Mouse (Mus musculus) heart, embryonic 16.5 days (tissue): ENCODE measurements around the gene Ier5. TPM values are rescaled to one million over a fixed set of nuclear protein-coding genes. Genes with fewer than 3 reads are reported as not detected.
A peak's percentile ranks its signal among the peaks of the same experiment; 100 is the strongest.

Experiments used
- ATAC-seq: fragments of 200-750 bp; cut with Nextera tagmentation; replicated peaks from 2 replicates; pipeline ENCODE4 v1.8.0; 2017; ENCODE audit warnings: moderate number of reproducible peaks; ENCODE audit not compliant: insufficient read depth, low FRiP score; ENCODE audit errors: extremely low read depth
- H3K27ac ChIP-seq: fragments of 300-500 bp; sonication (generic); 2 replicates; pipeline ENCODE4 v1.5.1; 2014; ENCODE audit warnings: mild to moderate bottlenecking, low read length, control low read depth, moderate library complexity
- H3K27me3 ChIP-seq: fragments of 300-500 bp; sonication (generic); 2 replicates; pipeline ENCODE4 v1.6.1; 2014; ENCODE audit warnings: low read length, mixed read lengths; ENCODE audit not compliant: control insufficient read depth, insufficient read depth
- H3K36me3 ChIP-seq: fragments of 300-500 bp; sonication (generic); 2 replicates; pipeline ENCODE4 v1.6.1; 2014; ENCODE audit not compliant: control insufficient read depth, insufficient read depth
- H3K4me1 ChIP-seq: fragments of 300-500 bp; sonication (generic); 2 replicates; pipeline ENCODE4 v1.6.1; 2014; ENCODE audit warnings: low read length, mixed read lengths; ENCODE audit not compliant: control insufficient read depth, insufficient read depth
- H3K4me2 ChIP-seq: fragments of 300-500 bp; sonication (generic); 2 replicates; pipeline ENCODE4 v1.6.1; 2014; ENCODE audit warnings: low read depth, mild to moderate bottlenecking, control low read depth, low read length
- H3K4me3 ChIP-seq: fragments of 300-500 bp; sonication (generic); 2 replicates; pipeline ENCODE4 v1.5.1; 2014; ENCODE audit warnings: mild to moderate bottlenecking, control low read depth, low read length
- H3K9ac ChIP-seq: fragments of 300-500 bp; sonication (generic); 2 replicates; pipeline ENCODE4 v1.6.1; 2014; ENCODE audit warnings: low read length, control low read depth
- H3K9me3 ChIP-seq: fragments of 300-500 bp; sonication (generic); replicated peaks from 2 replicates; pipeline ENCODE4 v1.6.1; 2016; ENCODE audit warnings: low read length; ENCODE audit not compliant: control insufficient read depth
- WGBS: fragments of 180-500 bp; shearing (Covaris S2); extraction: QIAGEN DNeasy Blood & Tissue Kit; methylation state at CpG from one replicate; pipeline ENCODE4 v1.1.7; 2014; 5-methylcytosine and 5-hydroxymethylcytosine counted together
- polyA plus RNA-seq: library from polyadenylated mRNA; unstranded; fragments of >200 nt; fragmentation: Nextera tagmentation; extraction: Ambion mirVana; gene quantifications from 2 replicates; pipeline ENCODE4 v1.2.1, GENCODE M21; 2015

Gene Ier5
- polyA plus RNA-seq, 1 experiment from 2014 or later: 3.9 TPM

DNA sequence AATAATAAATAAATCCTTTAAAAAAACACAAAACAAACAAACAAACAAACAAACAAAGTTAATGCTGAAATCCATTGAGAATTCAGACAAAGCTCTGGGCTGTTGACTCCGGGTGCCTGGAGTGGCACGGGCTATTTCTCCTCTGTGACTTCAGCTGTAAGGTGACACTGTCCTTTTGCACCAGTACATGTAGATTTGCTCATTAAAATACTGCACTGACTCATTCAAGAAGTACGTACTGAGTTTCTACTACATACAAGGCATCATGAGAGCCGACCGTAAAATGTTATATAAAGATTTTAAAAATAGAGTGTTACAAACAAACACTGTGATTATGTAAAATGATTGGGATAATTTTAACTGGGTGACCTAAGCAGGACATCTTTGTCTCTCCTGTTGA is 25.0 kb upstream of the Ier5 start:
- Histone ChIP-seq H3K36me3 (no peaks in the 10 kb centered on the region), H3K4me2 (no peak overlapping the region), H3K27me3 (no peaks in the 10 kb centered on the region), H3K4me1 (peaks cover 8% of the 10 kb centered on the region), H3K9me3 (no peaks in the 10 kb centered on the region), H3K27ac (no peak overlapping the region), H3K4me3 (no peak overlapping the region), H3K9ac (no peak overlapping the region)
- ATAC-seq: no peak
- 83% methylated on average over 5 of the region's 5 CpGs for WGBS

DNA sequence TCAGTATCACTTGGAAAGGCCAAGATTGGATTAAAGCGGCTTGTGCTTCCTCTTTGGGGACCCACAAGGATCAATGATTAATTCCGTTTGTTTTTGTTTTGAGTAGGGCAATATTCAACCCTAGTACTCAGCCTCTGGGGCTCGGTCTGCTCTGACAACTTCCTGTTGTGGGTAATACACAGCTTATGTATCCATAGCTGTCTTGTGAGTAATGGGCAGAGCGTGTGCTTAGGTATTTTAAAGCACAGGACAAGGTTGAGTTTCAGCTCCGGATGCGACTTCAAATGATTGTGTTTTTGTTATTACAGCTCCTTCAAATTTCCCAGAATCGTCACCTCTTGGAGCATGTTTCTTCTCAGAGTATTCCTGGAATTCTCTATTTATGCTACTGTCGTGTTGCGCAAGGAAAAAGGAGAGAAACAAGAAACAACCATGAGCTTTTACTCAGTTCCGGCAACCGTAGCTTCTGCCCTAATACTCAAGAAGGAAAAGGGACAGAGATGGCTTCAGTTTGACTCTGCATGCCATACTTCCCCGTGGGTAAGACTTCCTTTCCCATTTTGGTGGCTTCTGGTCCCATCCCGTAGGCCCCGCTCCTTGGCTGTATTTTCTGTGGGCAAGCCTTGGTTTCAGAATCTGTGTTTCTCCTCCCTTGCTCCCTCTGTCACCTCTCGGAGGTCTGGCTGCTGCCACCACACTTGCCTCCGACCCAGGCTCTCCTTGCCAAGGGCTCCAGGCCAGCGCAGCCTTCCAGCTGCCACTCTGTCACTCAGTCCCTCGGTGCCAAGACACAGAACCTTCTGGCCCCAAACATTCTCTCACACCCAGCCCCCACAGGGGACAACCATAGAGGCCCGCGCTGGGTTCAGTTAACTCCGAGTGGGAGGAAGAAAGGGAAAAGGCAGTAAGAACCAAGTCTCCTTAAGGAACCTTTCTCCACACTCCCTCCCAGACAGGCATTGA is 22.8 kb upstream of the Ier5 start:
- Histone ChIP-seq H3K36me3 (no peaks in the 10 kb centered on the region), H3K4me3 (no peak overlapping the region), H3K27me3 (no peaks in the 10 kb centered on the region), H3K4me2 (0 out of 2 replicates have a peak overlapping the region, but pooled peaks have one; percentile 5), H3K4me1 (peaks cover 8% of the 10 kb centered on the region), H3K9me3 (no peaks in the 10 kb centered on the region), H3K9ac (0 out of 2 replicates have a peak overlapping the region, but pooled peaks have one; percentile 3), H3K27ac (peak overlapping the region; percentile 51; the same call in 1 of the 2 replicates)
- 63% methylated on average over 21 of the region's 21 CpGs for WGBS
- peak; percentile 72 for ATAC-seq

DNA sequence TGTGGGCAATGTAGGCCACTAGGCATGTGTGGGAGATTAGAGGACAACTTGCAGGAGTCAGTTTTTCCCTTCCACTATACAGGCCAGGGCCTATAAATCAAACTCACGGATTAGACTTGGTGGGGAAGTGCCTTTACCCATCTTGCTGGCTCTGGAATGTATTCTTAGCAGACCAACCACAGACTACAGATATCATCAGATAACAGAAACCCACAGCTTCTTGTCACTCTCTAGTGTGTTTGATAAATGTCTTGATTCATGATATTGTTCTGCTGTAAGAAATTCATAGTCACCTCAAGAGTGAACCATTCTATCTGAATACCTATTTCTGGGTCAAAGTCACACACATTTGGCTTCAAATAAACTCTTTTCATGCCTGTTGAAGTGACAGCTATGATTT is 20.3 kb upstream of the Ier5 start:
- Histone ChIP-seq H3K27ac (no peak overlapping the region), H3K4me2 (no peak overlapping the region), H3K9ac (no peak overlapping the region), H3K9me3 (no peaks in the 10 kb centered on the region), H3K4me1 (peaks cover 8% of the 10 kb centered on the region), H3K27me3 (no peaks in the 10 kb centered on the region), H3K4me3 (no peak overlapping the region), H3K36me3 (no peaks in the 10 kb centered on the region)
- 76% methylated on average over 1 of the region's 1 CpGs for WGBS
- ATAC-seq: no peak

DNA sequence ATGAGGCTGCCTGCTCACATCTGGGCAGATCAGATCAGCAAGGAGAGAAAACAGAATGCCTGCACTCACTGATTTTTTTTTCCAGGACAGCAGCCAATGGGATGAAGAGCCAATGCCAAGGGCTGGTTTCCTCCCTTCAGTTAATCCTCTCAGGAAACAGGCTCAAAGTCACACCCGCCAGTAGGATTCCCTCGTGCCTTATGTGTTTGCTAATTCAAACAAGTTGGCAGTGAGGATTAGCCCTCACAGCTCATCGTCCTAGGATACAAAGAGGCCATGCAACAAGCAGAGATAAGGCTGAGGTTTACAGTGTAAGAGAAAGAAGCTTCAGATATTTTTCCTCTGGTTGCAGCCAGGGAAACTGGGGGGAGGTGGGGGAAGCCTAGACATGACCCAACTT is 14.5 kb upstream of the Ier5 start:
- no peaks in the 10 kb centered on the region for H3K9me3 ChIP-seq
- WGBS: 21% methylated on average over 3 of the region's 3 CpGs
- H3K27ac ChIP-seq: no peak overlapping the region
- H3K27me3 ChIP-seq: no peaks in the 10 kb centered on the region
- ATAC-seq: no peak; the same call in 1 of the 2 replicates
- no peak overlapping the region for H3K4me2 ChIP-seq
- H3K9ac ChIP-seq: no peak overlapping the region
- H3K4me3 ChIP-seq: no peak overlapping the region
- peaks cover 23% of the 10 kb centered on the region for H3K4me1 ChIP-seq
- H3K36me3 ChIP-seq: no peaks in the 10 kb centered on the region

DNA sequence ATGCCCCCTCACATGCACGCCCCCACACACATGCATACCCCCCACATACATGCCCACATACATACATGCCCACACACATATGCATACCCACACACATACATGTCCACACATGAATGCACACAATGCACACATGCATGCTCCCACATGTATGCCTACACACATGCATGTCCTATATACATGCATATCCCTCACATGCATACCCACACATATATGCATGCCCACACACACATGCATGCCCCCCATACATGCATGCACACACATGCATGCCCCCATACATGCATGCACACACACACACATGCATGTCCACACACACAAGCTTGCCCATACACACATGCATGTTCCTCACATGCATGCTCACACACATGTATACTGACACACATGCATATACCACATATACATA is 13.4 kb upstream of the Ier5 start:
- no peak overlapping the region for H3K9ac ChIP-seq
- no peaks in the 10 kb centered on the region for H3K9me3 ChIP-seq
- H3K27me3 ChIP-seq: no peaks in the 10 kb centered on the region
- H3K36me3 ChIP-seq: no peaks in the 10 kb centered on the region
- H3K4me3 ChIP-seq: no peak overlapping the region
- H3K4me2 ChIP-seq: no peak overlapping the region
- H3K4me1 ChIP-seq: peaks cover 29% of the 10 kb centered on the region
- WGBS: 100% methylated on average over 1 of the region's 1 CpGs
- no peak for ATAC-seq
- no peak overlapping the region for H3K27ac ChIP-seq

DNA sequence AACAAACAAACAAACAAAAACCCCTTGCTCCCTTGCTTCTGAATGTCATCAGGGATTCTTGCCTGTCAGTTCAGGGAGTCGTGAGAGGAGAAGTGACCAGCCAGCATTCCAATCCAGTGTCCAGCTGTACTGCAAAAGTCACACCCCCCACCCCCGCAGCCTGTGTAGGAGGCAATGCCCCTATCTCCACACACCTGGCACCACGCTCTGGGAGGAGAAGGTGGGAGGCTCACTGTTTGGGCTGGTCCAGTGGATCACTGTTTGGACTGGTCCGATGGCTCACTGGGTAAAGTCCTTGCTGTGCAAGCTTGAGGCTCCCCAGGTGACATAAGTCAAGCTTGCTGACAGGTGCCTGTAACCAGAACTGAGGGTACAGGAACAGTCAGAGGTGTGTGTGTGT is 12.7 kb upstream of the Ier5 start:
- 34% methylated on average over 4 of the region's 4 CpGs for WGBS
- no peak for ATAC-seq
- H3K9me3 ChIP-seq: no peaks in the 10 kb centered on the region
- H3K4me3 ChIP-seq: no peak overlapping the region
- H3K27ac ChIP-seq: no peak overlapping the region
- H3K36me3 ChIP-seq: no peaks in the 10 kb centered on the region
- H3K27me3 ChIP-seq: no peaks in the 10 kb centered on the region
- H3K9ac ChIP-seq: no peak overlapping the region
- peaks cover 29% of the 10 kb centered on the region for H3K4me1 ChIP-seq
- no peak overlapping the region for H3K4me2 ChIP-seq

DNA sequence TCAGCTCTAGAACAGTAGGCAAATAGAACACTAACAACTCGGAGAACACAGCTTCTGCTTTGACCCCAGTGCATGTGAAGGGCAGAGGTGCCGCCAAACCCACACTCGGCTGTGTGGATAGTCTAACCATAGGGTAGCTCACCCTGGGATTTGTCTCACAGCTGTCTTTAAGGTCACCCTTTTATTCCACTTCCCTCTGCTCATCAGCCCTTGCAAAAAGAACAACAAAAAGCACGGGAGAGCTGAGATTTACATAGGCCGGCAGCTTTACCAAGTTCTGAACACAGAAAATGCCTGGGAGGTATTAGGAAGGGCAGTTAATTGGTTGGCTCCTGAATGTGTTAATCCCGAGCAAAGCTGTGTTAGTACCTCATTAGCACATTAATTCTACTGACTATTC is 12.1 kb upstream of the Ier5 start:
- Histone ChIP-seq H3K27ac (no peak overlapping the region), H3K4me2 (no peak overlapping the region), H3K4me1 (peaks cover 29% of the 10 kb centered on the region), H3K36me3 (no peaks in the 10 kb centered on the region), H3K27me3 (no peaks in the 10 kb centered on the region), H3K4me3 (no peak overlapping the region), H3K9me3 (no peaks in the 10 kb centered on the region), H3K9ac (peak overlapping the region; percentile 30; the same call in 1 of the 2 replicates)
- ATAC-seq: no peak
- WGBS: 55% methylated on average over 6 of the region's 6 CpGs

DNA sequence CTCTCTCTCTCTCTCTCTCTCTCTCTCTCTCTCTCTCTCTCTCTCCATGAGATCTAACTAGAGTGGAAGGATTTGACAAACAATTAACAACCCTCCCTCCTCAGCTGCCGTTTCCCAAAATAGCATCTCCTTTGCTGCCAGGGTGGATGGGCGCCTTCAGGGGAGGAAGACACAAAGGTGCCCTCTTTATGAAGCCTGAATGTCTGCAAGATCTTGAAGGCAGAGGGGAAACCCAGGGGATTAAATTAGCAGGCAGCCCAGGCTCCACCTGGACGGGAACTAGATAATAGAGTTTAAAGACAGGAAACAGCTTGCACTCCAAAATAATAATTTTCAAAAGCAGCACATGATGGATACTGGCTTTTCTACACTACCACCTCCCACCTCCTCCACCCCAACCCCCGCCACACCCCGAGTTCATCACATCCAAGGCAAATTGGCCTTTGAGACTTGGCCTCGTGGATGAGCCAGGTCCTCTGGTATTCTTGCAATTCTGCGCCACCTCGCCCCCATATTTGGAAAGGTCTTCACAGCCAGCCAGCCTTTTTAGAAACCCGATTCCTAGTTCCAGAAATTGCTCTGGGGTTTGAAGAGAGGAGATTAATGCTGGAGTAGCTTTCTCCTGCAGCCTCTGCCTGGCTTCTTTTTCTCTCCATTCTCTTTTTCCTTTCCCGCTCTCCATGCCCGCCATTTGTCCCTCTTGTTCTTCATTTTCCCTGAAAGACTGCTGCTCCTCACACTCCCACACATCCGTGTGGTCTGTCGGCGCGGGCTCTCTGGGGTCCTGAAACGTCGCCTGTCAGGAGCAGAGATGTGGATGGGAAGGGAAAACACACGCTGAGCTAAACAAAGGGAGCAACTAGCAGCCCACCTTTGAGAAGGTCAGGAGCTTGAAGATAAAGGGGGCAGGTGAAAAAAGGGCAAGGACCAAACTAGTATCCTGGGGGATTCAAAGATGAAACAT is 10.2 kb upstream of the Ier5 start:
- Histone ChIP-seq H3K27me3 (no peaks in the 10 kb centered on the region), H3K36me3 (no peaks in the 10 kb centered on the region), H3K9me3 (no peaks in the 10 kb centered on the region; the same call in 1 of the 2 replicates), H3K27ac (peak overlapping the region; percentile 85), H3K4me2 (peak overlapping the region; percentile 48), H3K4me1 (peaks cover 29% of the 10 kb centered on the region), H3K9ac (peak overlapping the region; percentile 39), H3K4me3 (0 out of 2 replicates have a peak overlapping the region, but pooled peaks have one; percentile 11)
- ATAC-seq: 0 out of 2 replicates have a peak, but pooled peaks have one; percentile 24
- 12% methylated on average over 18 of the region's 18 CpGs for WGBS
